Mouse (Mus musculus): Measurements from ENCODE around the gene Hhipl2. TPM values are rescaled to one million over a fixed set of nuclear protein-coding genes. Genes with fewer than 3 reads are reported as not detected.

Gene Hhipl2
- total and polyA plus RNA-seq, 2 experiments, result 0.18 to 1.9 TPM

DNA sequence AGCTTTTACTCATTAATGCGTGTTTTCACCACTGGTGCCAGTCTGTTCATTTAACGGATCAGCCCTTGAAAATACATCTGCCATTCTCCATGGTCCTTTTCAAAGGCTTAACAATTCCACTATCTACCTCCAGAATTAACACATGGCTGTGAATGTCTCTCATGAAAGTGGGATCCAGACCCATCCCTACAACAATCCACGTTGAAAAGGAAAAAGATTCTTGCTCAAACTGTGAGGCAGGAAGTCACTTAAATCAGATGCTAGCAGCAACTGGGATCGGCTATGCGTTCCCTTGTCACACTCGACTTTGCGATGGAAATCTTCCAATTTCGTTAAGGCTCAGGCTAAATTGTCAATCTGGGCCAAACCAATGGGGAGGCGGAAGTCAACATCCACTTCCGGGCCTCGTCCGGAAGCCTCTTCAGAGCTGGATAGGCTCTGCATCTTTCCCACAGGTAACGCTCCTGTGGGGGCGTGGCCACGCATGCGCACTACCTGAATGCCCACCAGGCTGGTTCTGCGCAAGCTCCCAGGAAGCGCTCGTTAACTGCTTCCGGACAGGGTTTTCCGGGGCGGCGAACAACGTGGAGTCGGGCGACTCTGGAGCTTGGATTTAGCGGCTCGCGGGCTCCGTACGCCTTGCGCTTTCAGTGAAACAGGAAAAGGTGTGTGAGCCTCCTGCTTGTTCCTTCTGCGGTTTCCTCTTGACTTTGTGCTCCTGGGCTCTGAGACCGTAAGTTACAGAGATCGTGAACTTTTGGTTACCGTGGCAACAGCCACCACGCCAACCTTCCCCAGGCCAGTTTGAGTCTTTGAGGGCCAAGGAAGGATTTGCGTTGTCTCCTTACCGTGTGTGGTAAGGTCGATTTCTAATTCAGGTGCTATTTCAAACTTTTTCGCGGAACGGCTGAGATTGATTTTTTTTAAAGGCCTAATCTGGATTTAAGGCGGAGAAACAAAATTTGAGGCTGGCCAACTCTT, 29.3 kb upstream of the Hhipl2 start, which contains the start of gene Taf1a:
TSS of gene Taf1a (plus strand) at position 556 of the 981 bp plus-strand sequence.
- Histone ChIP-seq H3K4me3 (ENCODE audit: insufficient read depth, low read depth, low read length) (peak within 1 kb of the TSS; percentile 62), H3K27ac (replicated peaks; ENCODE audit: insufficient read depth, low read depth, low read length) (peak within 1 kb of the TSS; percentile 52), H3K4me1 (ENCODE audit: control insufficient read depth, insufficient read depth, low read length) (peaks cover 9% of the 10 kb centered on the region), H3K79me2 (ENCODE audit: control insufficient read depth, insufficient read depth, low read length) (no peaks in the 10 kb centered on the region; the same call in 1 of the 2 replicates), H3K27me3 (ENCODE audit: control insufficient read depth, insufficient read depth, low read length) (no peaks in the 10 kb centered on the region), H3K36me3 (ENCODE audit: control insufficient read depth, insufficient read depth, low read length) (no peaks in the 10 kb centered on the region), H3K9ac (ENCODE audit: low read depth, low read length) (peak within 1 kb of the TSS; percentile 47)
- DNase-seq (ENCODE audit: extremely low read depth, low read depth, low spot score), result peak; percentile 92
- TF ChIP-seq CTCF (IDR thresholded peaks at IDR 0.05; ENCODE audit: low read depth, low read length), result no peak
- TF ChIP-seq POLR2A (IDR thresholded peaks at IDR 0.05; ENCODE audit: extremely low read depth, insufficient read depth, low read length), result 0 out of 2 replicates have a peak, but pooled peaks have one; percentile 15
- 5% methylated on average over 44 of the region's 44 CpGs for WGBS

DNA sequence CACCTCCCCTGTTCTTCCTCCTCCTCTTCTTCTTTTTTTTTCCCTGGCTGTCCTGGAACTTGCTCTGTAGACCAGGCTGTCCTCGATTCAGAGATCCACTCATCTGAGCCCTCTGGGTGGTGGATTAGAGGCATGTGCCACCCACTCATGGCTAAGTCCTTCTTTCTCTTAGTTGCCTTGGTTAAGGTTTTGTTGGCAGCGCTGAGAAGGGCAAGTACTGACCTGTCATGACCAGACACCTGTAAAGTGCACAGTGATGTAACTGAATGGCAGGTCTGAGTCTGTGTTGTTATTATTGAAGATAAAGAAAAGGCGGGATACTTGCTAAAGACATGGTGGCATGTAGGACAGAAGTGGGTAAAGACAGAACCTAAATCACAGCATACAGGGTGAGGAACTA, 14.6 kb upstream of the Hhipl2 start:
- H3K4me3 ChIP-seq (ENCODE audit: insufficient read depth, low read depth, low read length), result no peak overlapping the region
- 99% methylated on average over 3 of the region's 3 CpGs for WGBS
- no peak for TF ChIP-seq POLR2A (IDR thresholded peaks at IDR 0.05; ENCODE audit: extremely low read depth, insufficient read depth, low read length)
- no peak for TF ChIP-seq CTCF (IDR thresholded peaks at IDR 0.05; ENCODE audit: low read depth, low read length)
- no peak for DNase-seq (ENCODE audit: extremely low read depth, low read depth, low spot score)
- H3K79me2 ChIP-seq (ENCODE audit: control insufficient read depth, insufficient read depth, low read length), result no peaks in the 10 kb centered on the region; the same call in 1 of the 2 replicates
- H3K27me3 ChIP-seq (ENCODE audit: control insufficient read depth, insufficient read depth, low read length), result no peaks in the 10 kb centered on the region
- H3K4me1 ChIP-seq (ENCODE audit: control insufficient read depth, insufficient read depth, low read length), result no peaks in the 10 kb centered on the region
- no peak overlapping the region for H3K27ac ChIP-seq (replicated peaks; ENCODE audit: insufficient read depth, low read depth, low read length)
- no peak overlapping the region for H3K9ac ChIP-seq (ENCODE audit: low read depth, low read length)
- peaks cover 46% of the 10 kb centered on the region for H3K36me3 ChIP-seq (ENCODE audit: control insufficient read depth, insufficient read depth, low read length)

DNA sequence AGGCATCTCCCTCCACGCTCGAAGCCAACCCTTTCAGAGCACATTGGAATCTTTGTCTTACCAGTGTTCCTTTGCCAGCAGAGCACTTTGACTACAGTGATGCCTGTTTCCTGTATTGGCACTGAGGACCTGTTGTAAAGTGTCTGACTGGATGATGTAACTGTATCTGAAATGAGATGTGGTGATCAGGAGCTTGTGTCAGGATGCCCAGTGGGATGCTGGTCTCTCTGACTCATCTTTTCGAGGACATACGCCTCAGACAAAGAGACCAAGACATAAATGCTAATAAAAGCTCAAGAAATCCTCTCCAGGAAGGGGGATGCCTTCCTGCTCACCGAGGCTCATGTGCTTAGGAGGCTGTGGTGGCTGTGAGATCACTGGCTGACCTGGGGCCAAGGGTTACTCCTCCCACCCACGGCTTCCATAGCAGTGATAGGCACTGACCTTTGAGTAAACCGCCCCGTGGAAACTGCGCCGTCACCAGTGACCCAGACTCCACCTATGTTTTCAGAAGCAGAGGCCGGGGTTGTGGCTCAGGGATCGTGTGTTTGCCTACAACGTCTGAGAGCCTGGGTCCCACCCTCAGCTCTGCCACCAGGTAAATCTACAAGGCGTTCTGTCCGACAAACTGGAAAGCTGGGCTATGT, 3.8 kb upstream of the Hhipl2 start:
- Histone ChIP-seq H3K4me3 (ENCODE audit: insufficient read depth, low read depth, low read length) (no peak overlapping the region), H3K9ac (ENCODE audit: low read depth, low read length) (no peak overlapping the region), H3K36me3 (ENCODE audit: control insufficient read depth, insufficient read depth, low read length) (peaks cover 8% of the 10 kb centered on the region), H3K79me2 (ENCODE audit: control insufficient read depth, insufficient read depth, low read length) (no peaks in the 10 kb centered on the region), H3K27ac (replicated peaks; ENCODE audit: insufficient read depth, low read depth, low read length) (no peak overlapping the region), H3K4me1 (ENCODE audit: control insufficient read depth, insufficient read depth, low read length) (no peaks in the 10 kb centered on the region), H3K27me3 (ENCODE audit: control insufficient read depth, insufficient read depth, low read length) (no peaks in the 10 kb centered on the region)
- WGBS, result 68% methylated on average over 15 of the region's 15 CpGs
- TF ChIP-seq CTCF (IDR thresholded peaks at IDR 0.05; ENCODE audit: low read depth, low read length) (no peak), POLR2A (IDR thresholded peaks at IDR 0.05; ENCODE audit: extremely low read depth, insufficient read depth, low read length) (no peak)
- peak; percentile 60 for DNase-seq (ENCODE audit: extremely low read depth, low read depth, low spot score)

DNA sequence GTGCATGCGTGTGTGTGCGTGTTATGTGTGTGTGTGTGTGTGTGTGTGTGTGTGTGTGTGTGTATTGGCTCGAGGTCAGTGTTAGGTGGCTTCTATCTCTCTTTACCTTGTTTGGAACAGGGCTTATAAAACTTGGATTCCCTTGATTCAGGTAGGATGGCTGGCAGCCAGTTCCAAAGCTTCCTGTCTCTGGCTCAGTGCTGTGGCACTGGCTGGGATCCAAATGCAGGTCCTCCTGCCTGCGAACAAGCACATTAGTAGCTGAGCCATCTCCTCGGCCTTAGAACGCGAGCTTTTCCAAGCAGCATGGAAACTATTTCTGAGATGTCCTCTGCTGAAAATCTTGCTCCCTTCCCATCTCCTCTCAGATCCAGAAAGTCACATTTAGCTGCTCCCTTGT, 1.7 kb downstream of the Hhipl2 start:
- TF ChIP-seq CTCF (IDR thresholded peaks at IDR 0.05; ENCODE audit: low read depth, low read length) (no peak), POLR2A (IDR thresholded peaks at IDR 0.05; ENCODE audit: extremely low read depth, insufficient read depth, low read length) (no peak)
- Histone ChIP-seq H3K79me2 (ENCODE audit: control insufficient read depth, insufficient read depth, low read length) (no peaks in the 10 kb centered on the region), H3K27ac (replicated peaks; ENCODE audit: insufficient read depth, low read depth, low read length) (no peak overlapping the region), H3K36me3 (ENCODE audit: control insufficient read depth, insufficient read depth, low read length) (no peaks in the 10 kb centered on the region), H3K27me3 (ENCODE audit: control insufficient read depth, insufficient read depth, low read length) (no peaks in the 10 kb centered on the region), H3K4me3 (ENCODE audit: insufficient read depth, low read depth, low read length) (no peak overlapping the region), H3K9ac (ENCODE audit: low read depth, low read length) (no peak overlapping the region), H3K4me1 (ENCODE audit: control insufficient read depth, insufficient read depth, low read length) (no peaks in the 10 kb centered on the region)
- DNase-seq (ENCODE audit: extremely low read depth, low read depth, low spot score), result peak; percentile 39
- 56% methylated on average over 7 of the region's 7 CpGs for WGBS

DNA sequence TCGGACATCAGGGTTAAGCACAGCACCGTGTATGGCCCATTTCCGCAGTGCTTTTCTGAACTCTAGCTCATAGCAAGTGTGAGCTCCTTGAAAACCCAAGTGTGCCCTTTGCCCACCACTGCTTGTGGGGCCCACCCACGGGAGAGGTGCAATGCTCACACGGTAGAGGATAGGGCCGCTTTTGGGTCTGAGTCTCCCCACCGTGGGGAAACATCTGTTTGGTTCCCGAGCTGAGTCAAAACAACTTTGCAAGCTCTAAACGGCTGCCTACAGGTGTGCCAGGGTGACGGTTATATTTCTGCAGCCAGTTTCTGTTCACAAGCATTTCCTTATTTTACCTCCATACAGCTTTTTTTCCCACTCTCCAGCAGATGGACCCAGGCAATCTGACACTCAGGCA, 2.3 kb downstream of the Hhipl2 start:
- TF ChIP-seq POLR2A (IDR thresholded peaks at IDR 0.05; ENCODE audit: extremely low read depth, insufficient read depth, low read length) (no peak), CTCF (IDR thresholded peaks at IDR 0.05; ENCODE audit: low read depth, low read length) (no peak)
- Histone ChIP-seq H3K4me1 (ENCODE audit: control insufficient read depth, insufficient read depth, low read length) (no peaks in the 10 kb centered on the region), H3K27ac (replicated peaks; ENCODE audit: insufficient read depth, low read depth, low read length) (no peak overlapping the region), H3K4me3 (ENCODE audit: insufficient read depth, low read depth, low read length) (no peak overlapping the region), H3K79me2 (ENCODE audit: control insufficient read depth, insufficient read depth, low read length) (no peaks in the 10 kb centered on the region), H3K36me3 (ENCODE audit: control insufficient read depth, insufficient read depth, low read length) (no peaks in the 10 kb centered on the region), H3K9ac (ENCODE audit: low read depth, low read length) (no peak overlapping the region), H3K27me3 (ENCODE audit: control insufficient read depth, insufficient read depth, low read length) (no peaks in the 10 kb centered on the region)
- DNase-seq (ENCODE audit: extremely low read depth, low read depth, low spot score), result no peak
- 89% methylated on average over 10 of the region's 10 CpGs for WGBS
